Mouse (Mus musculus) spleen, adult 2 months (tissue): ENCODE results near the gene Ripply1.

Source experiments
- CTCF ChIP-seq: fragments of 200-500 bp; IDR thresholded peaks from 2 replicates; pipeline ENCODE4 v1.5.1; 2011; ENCODE audit warnings: mild to moderate bottlenecking, inconsistent platforms; ENCODE audit not compliant: insufficient read depth, insufficient read length, insufficient replicate concordance; ENCODE audit errors: extremely low read depth
- POLR2A ChIP-seq: fragments of 200-500 bp; IDR thresholded peaks from 2 replicates; pipeline ENCODE4 v1.6.1; 2011; ENCODE audit warnings: low read depth, low read length, inconsistent platforms

- TF ChIP-seq POLR2A: no peak
- TF ChIP-seq CTCF: no peak
Observed at GRCm38 (mm10) chrX:139808085-139808484, 25.9 kb upstream of the Ripply1 start.
